Mouse (Mus musculus) myocyte (in vitro differentiated cells): ENCODE measurements around the gene H2-K1.
"Not testable (repeated sequence)": the region's sequence is repeated elsewhere in the genome, so short reads cannot be mapped to it uniquely, and the experiment has no call there.

ENCODE experiments used
- CEBPB ChIP-seq: IDR thresholded peaks from 2 replicates; pipeline ENCODE4 v1.6.1; 2011; ENCODE audit warnings: mild to moderate bottlenecking, moderate library complexity; ENCODE audit not compliant: poor library complexity, insufficient read depth, severe bottlenecking
- E2F4 ChIP-seq: IDR thresholded peaks from one replicate; pipeline ENCODE4 v1.6.1; 2011; ENCODE audit warnings: mild to moderate bottlenecking, control low read depth, moderate library complexity; ENCODE audit not compliant: insufficient read depth
- MAX ChIP-seq: IDR thresholded peaks from one replicate; pipeline ENCODE4 v1.6.1; 2011; ENCODE audit warnings: low read depth, mild to moderate bottlenecking, control low read depth
- MYOG ChIP-seq, 3 experiments: IDR thresholded peaks; one replicate each; pipeline ENCODE4 v1.6.1; 2011; ENCODE audit warnings: control low read depth in 2 of 3, low read depth in 2 of 3, mild to moderate bottlenecking in 2 of 3; ENCODE audit not compliant: insufficient read length in 2 of 3, control insufficient read depth in 1 of 3, insufficient read depth in 1 of 3
- POLR2A ChIP-seq: IDR thresholded peaks from one replicate; pipeline ENCODE4 v1.6.1; 2011; ENCODE audit warnings: low read depth, mild to moderate bottlenecking, control low read depth, moderate library complexity; ENCODE audit not compliant: insufficient read length
- POLR2AphosphoS2 ChIP-seq: IDR thresholded peaks from one replicate; pipeline ENCODE4 v1.6.1; 2011; ENCODE audit warnings: low read depth, control low read depth; ENCODE audit not compliant: insufficient read length
- REST ChIP-seq: IDR thresholded peaks from one replicate; pipeline ENCODE4 v1.6.1; 2011; ENCODE audit warnings: mild to moderate bottlenecking, control low read depth, moderate library complexity; ENCODE audit not compliant: insufficient read depth, insufficient read length
- TCF12 ChIP-seq: IDR thresholded peaks from one replicate; pipeline ENCODE4 v1.6.1; 2011; ENCODE audit warnings: mild to moderate bottlenecking, control low read depth; ENCODE audit not compliant: poor library complexity, insufficient read depth, severe bottlenecking

DNA sequence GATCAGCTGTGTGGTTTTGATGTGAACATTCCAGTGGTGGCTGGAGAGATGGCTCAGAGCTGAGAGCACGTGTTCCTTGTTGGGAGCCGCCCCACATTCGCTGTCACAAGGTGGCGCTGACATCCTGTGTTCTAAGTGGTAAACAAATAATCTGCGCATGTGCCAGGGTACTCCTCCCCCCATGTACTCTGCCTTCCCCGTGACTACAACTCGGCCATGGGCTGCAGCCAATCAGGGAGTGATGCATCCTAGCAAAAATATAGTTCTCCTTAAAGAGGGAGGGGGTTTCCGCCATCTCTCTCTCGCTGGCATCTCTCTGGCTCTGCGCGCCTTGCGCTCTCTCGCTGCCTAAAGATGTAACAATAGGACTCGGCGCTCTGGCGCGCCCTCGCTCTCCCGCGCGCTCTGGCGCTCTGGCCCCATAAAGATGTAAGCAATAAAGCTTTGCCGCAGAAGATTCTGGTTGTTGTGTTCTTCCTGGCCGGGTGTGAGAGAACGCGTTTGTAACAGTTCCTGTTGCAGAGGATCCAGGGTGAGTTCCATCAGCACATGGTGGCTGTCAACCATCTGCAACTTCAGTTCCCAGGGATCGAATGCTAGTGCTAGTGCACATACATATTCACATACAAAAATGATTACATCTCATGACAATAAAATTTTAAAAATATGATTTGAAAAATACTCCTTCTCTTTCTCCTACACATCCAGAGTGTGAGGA is 18.8 kb downstream of the H2-K1 start:
- not testable (repeated sequence) for TF ChIP-seq E2F4; TCF12; POLR2A; MAX; REST; MYOG (IDR thresholded peaks at IDR 0.05; ENCODE audit: control insufficient read depth in 1 of 3, insufficient read depth in 1 of 3, insufficient read length in 2 of 3, low read depth in 2 of 3); CEBPB; POLR2AphosphoS2
